Mouse (Mus musculus) MEL (cell line): ENCODE results near the gene Tubg2.

Experiments
- CTCF ChIP-seq, 3 experiments: IDR thresholded peaks in 2 of 3; conservative IDR thresholded peaks in 1 of 3; 2 replicates each; pipeline ENCODE4 v1.5.1; 2011 to 2012; ENCODE audit warnings: low read length in 3 of 3, low read depth in 2 of 3, mild to moderate bottlenecking in 2 of 3, improper control_type of control experiment in 1 of 3, inconsistent platforms in 1 of 3, mixed read lengths in 1 of 3, moderate library complexity in 1 of 3; ENCODE audit not compliant: control insufficient read depth in 1 of 3, insufficient read depth in 1 of 3, poor library complexity in 1 of 3, severe bottlenecking in 1 of 3
- E2F4 ChIP-seq: IDR thresholded peaks from 2 replicates; pipeline ENCODE4 v1.6.1; 2011; ENCODE audit warnings: low read depth, low read length, improper control_type of control experiment, borderline replicate concordance
- ETS1 ChIP-seq: IDR thresholded peaks from 2 replicates; pipeline ENCODE4 v1.6.1; 2012; ENCODE audit warnings: low read depth, mild to moderate bottlenecking, inconsistent platforms, low read length, improper control_type of control experiment, moderate library complexity
- MAZ ChIP-seq: IDR thresholded peaks from 2 replicates; pipeline ENCODE4 v1.6.1; 2012; ENCODE audit warnings: low read depth, mild to moderate bottlenecking, inconsistent platforms, low read length, improper control_type of control experiment
- MYC ChIP-seq: IDR thresholded peaks from 2 replicates; pipeline ENCODE4 v1.6.1; 2011; ENCODE audit warnings: low read depth, mild to moderate bottlenecking, low read length, improper control_type of control experiment, moderate library complexity
- TAL1 ChIP-seq: IDR thresholded peaks from 2 replicates; pipeline ENCODE4 v1.6.1; 2012; ENCODE audit warnings: mild to moderate bottlenecking, inconsistent platforms, low read length, moderate library complexity, mixed read lengths
- ZNF384 ChIP-seq: IDR thresholded peaks from 2 replicates; pipeline ENCODE4 v1.6.1; 2012; ENCODE audit warnings: low read depth, mild to moderate bottlenecking, inconsistent platforms, low read length, improper control_type of control experiment

GRCm38 (mm10) chr11:101168301-101168980 is 12.7 kb downstream of the Tubg2 start:
- no peak for TF ChIP-seq MYC
- TF ChIP-seq E2F4, result no peak
- no peak for TF ChIP-seq TAL1
- no peak for TF ChIP-seq ZNF384
- no peak for TF ChIP-seq CTCF (IDR thresholded peaks at IDR 0.05 in 2 of 3, conservative IDR thresholded peaks at IDR 0.05 in 1 of 3; ENCODE audit: control insufficient read depth in 1 of 3, insufficient read depth in 1 of 3, low read depth in 2 of 3, low read length in 3 of 3, poor library complexity in 1 of 3, severe bottlenecking in 1 of 3)
- TF ChIP-seq MAZ, result no peak
- no peak for TF ChIP-seq ETS1
